Mouse (Mus musculus): Measurements from ENCODE around the gene Marveld3.
A peak's percentile ranks its signal among the peaks of the same experiment; 100 is the strongest.

GRCm38 (mm10) chr8:109917277-109917676 lies 44.7 kb downstream of the Marveld3 start:
- TF ChIP-seq CTCF (IDR thresholded peaks at IDR 0.05; ENCODE audit: low read depth) (peak; percentile 76), EP300 (IDR thresholded peaks at IDR 0.05; ENCODE audit: low read depth) (no peak)
